Mouse (Mus musculus) lung, postnatal 0 days (tissue): Measurements from ENCODE around the gene Pigq. TPM values are rescaled to one million over a fixed set of nuclear protein-coding genes. Genes with fewer than 3 reads are reported as not detected.

Experiments used
- ATAC-seq: fragments of 200-750 bp; cut with Nextera tagmentation; 2 replicates; pipeline ENCODE4 v1.8.0; 2017; ENCODE audit warnings: moderate library complexity
- DNase-seq: peaks from one replicate; pipeline ENCODE4 v3.0.0-alpha.2; 2016; ENCODE audit warnings: low spot score
- H3K27ac ChIP-seq: fragments of 300-500 bp; sonication (generic); 2 replicates; pipeline ENCODE4 v1.5.1; 2014; ENCODE audit warnings: antibody characterized with exemption, mild to moderate bottlenecking, low read length, mixed read lengths
- H3K27me3 ChIP-seq: fragments of 300-500 bp; sonication (generic); replicated peaks from 2 replicates; pipeline ENCODE4 v1.6.1; 2014; ENCODE audit warnings: low read length, mixed read lengths; ENCODE audit not compliant: insufficient read depth
- H3K36me3 ChIP-seq: fragments of 300-500 bp; sonication (generic); 2 replicates; pipeline ENCODE4 v1.6.1; 2014; ENCODE audit warnings: low read length, mixed read lengths; ENCODE audit not compliant: insufficient read depth
- H3K4me1 ChIP-seq: fragments of 300-500 bp; sonication (generic); 2 replicates; pipeline ENCODE4 v1.6.1; 2014; ENCODE audit warnings: antibody characterized with exemption, low read depth, low read length, mixed read lengths; ENCODE audit not compliant: insufficient read depth
- H3K4me2 ChIP-seq: fragments of 300-500 bp; sonication (generic); replicated peaks from 2 replicates; pipeline ENCODE4 v1.6.1; 2014; ENCODE audit warnings: low read depth, mild to moderate bottlenecking, low read length, moderate library complexity, mixed read lengths
- H3K4me3 ChIP-seq: fragments of 300-500 bp; sonication (generic); 2 replicates; pipeline ENCODE4 v1.5.1; 2014; ENCODE audit warnings: low read depth, low read length
- H3K9ac ChIP-seq: fragments of 300-500 bp; sonication (generic); replicated peaks from 2 replicates; pipeline ENCODE4 v1.6.1; 2014; ENCODE audit warnings: low read depth, mild to moderate bottlenecking
- H3K9me3 ChIP-seq: fragments of 300-500 bp; sonication (generic); 2 replicates; pipeline ENCODE4 v1.6.1; 2016; ENCODE audit warnings: low read length, mixed read lengths
- CTCF ChIP-seq: IDR thresholded peaks from 2 replicates; pipeline ENCODE4 v1.5.1; 2016; ENCODE audit warnings: antibody characterized with exemption, mild to moderate bottlenecking
- EP300 ChIP-seq: IDR thresholded peaks from 2 replicates; pipeline ENCODE4 v1.6.1; 2016; ENCODE audit warnings: antibody characterized with exemption, mild to moderate bottlenecking, control low read depth
- WGBS: fragments of 180-500 bp; shearing (Covaris S2); extraction: QIAGEN DNeasy Blood & Tissue Kit; methylation state at CpG from one replicate; pipeline ENCODE4 v1.1.7; 2014; 5-methylcytosine and 5-hydroxymethylcytosine counted together
- polyA plus RNA-seq: library from polyadenylated mRNA; unstranded; fragments of >200 nt; fragmentation: Nextera tagmentation; extraction: Ambion mirVana; gene quantifications from 2 replicates; pipeline ENCODE4 v1.2.1, GENCODE M21; 2015

Gene Pigq
- polyA plus RNA-seq, 1 experiment from 2014 or later, result 36.9 TPM

- ATAC-seq (no peak), DNase-seq (no peak)
- H3K4me3 ChIP-seq, result no peak overlapping the region
- no peak overlapping the region for H3K4me2 ChIP-seq
- no peak overlapping the region for H3K27ac ChIP-seq
- 91% methylated on average over 1 of the region's 1 CpGs for WGBS
- no peaks in the 10 kb centered on the region for H3K9me3 ChIP-seq
- TF ChIP-seq EP300 (no peak), CTCF (no peak)
- no peaks in the 10 kb centered on the region for H3K36me3 ChIP-seq
- H3K4me1 ChIP-seq, result no peaks in the 10 kb centered on the region
- no peak overlapping the region for H3K9ac ChIP-seq
- no peaks in the 10 kb centered on the region for H3K27me3 ChIP-seq
These were observed 44.5 kb downstream of the Pigq start for GRCm38 (mm10) chr17:25900193-25900592.

GRCm38 (mm10) chr17:25895891-25896290, 48.8 kb downstream of the Pigq start:
- no peak for TF ChIP-seq EP300
- TF ChIP-seq CTCF, result no peak
- H3K4me3 ChIP-seq, result no peak overlapping the region
- no peaks in the 10 kb centered on the region for H3K36me3 ChIP-seq
- no peak overlapping the region for H3K4me2 ChIP-seq
- H3K9ac ChIP-seq, result no peak overlapping the region
- WGBS, result 71% methylated on average over 12 of the region's 12 CpGs
- H3K4me1 ChIP-seq, result no peaks in the 10 kb centered on the region
- DNase-seq, result no peak
- no peaks in the 10 kb centered on the region for H3K27me3 ChIP-seq
- no peak overlapping the region for H3K27ac ChIP-seq
- H3K9me3 ChIP-seq, result no peaks in the 10 kb centered on the region
- no peak for ATAC-seq

GRCm38 (mm10) chr17:25895415-25895814, 49.3 kb downstream of the Pigq start:
- ATAC-seq, result no peak
- Histone ChIP-seq H3K27ac (no peak overlapping the region), H3K9ac (no peak overlapping the region), H3K27me3 (no peaks in the 10 kb centered on the region), H3K9me3 (no peaks in the 10 kb centered on the region), H3K4me2 (no peak overlapping the region), H3K36me3 (no peaks in the 10 kb centered on the region), H3K4me3 (no peak overlapping the region), H3K4me1 (no peaks in the 10 kb centered on the region)
- no peak for TF ChIP-seq EP300
- no peak for TF ChIP-seq CTCF
- DNase-seq, result no peak
- 54% methylated on average over 2 of the region's 2 CpGs for WGBS

- H3K36me3 ChIP-seq, result no peaks in the 10 kb centered on the region
- DNase-seq (peak; percentile 86), ATAC-seq (peak; percentile 85)
- H3K27ac ChIP-seq, result no peak overlapping the region
- H3K9ac ChIP-seq, result no peak overlapping the region
- TF ChIP-seq CTCF (peak; percentile 98), EP300 (no peak)
- no peak overlapping the region for H3K4me2 ChIP-seq
- H3K4me3 ChIP-seq, result no peak overlapping the region
- H3K27me3 ChIP-seq, result no peaks in the 10 kb centered on the region
- 37% methylated on average over 2 of the region's 2 CpGs for WGBS
- no peaks in the 10 kb centered on the region for H3K4me1 ChIP-seq
- H3K9me3 ChIP-seq, result no peaks in the 10 kb centered on the region
These were observed 50.6 kb downstream of the Pigq start for GRCm38 (mm10) chr17:25893975-25894617.

GRCm38 (mm10) chr17:25888837-25889236, 55.9 kb downstream of the Pigq start:
- Histone ChIP-seq H3K9ac (no peak overlapping the region), H3K27ac (no peak overlapping the region), H3K4me1 (no peaks in the 10 kb centered on the region), H3K27me3 (no peaks in the 10 kb centered on the region), H3K4me3 (no peak overlapping the region), H3K4me2 (no peak overlapping the region), H3K36me3 (peaks cover 1% of the 10 kb centered on the region; the same call in 1 of the 2 replicates), H3K9me3 (no peaks in the 10 kb centered on the region)
- TF ChIP-seq CTCF (no peak), EP300 (no peak)
- 92% methylated on average over 3 of the region's 3 CpGs for WGBS
- ATAC-seq (no peak), DNase-seq (no peak)

- H3K4me2 ChIP-seq, result no peak overlapping the region
- peaks cover 9% of the 10 kb centered on the region; the same call in 1 of the 2 replicates for H3K36me3 ChIP-seq
- H3K9me3 ChIP-seq, result no peaks in the 10 kb centered on the region
- TF ChIP-seq EP300, result peak; percentile 76
- TF ChIP-seq CTCF, result no peak
- no peaks in the 10 kb centered on the region for H3K27me3 ChIP-seq
- no peak overlapping the region for H3K27ac ChIP-seq
- DNase-seq (peak; percentile 56), ATAC-seq (peak; percentile 73)
- H3K4me1 ChIP-seq, result no peaks in the 10 kb centered on the region
- no peak overlapping the region for H3K4me3 ChIP-seq
- WGBS, result 55% methylated on average over 10 of the region's 10 CpGs
- H3K9ac ChIP-seq, result no peak overlapping the region
These were observed 57.3 kb downstream of the Pigq start for GRCm38 (mm10) chr17:25887467-25887866.
